Mouse (Mus musculus) neural tube, embryonic 12.5 days (tissue): ENCODE measurements around the gene Klhl5. TPM values are rescaled to one million over a fixed set of nuclear protein-coding genes. Genes with fewer than 3 reads are reported as not detected.

Source experiments
- ATAC-seq: fragments of 200-750 bp; cut with Nextera tagmentation; 2 replicates; pipeline ENCODE4 v1.8.0; 2017; ENCODE audit warnings: low read depth, mild to moderate bottlenecking, moderate TSS enrichment, moderate library complexity; ENCODE audit not compliant: low FRiP score
- H3K27ac ChIP-seq: fragments of 300-500 bp; sonication (generic); 2 replicates; pipeline ENCODE4 v1.5.1; 2016
- H3K27me3 ChIP-seq: fragments of 300-500 bp; sonication (generic); replicated peaks from 2 replicates; pipeline ENCODE4 v1.6.1; 2016; ENCODE audit warnings: mild to moderate bottlenecking
- H3K36me3 ChIP-seq: fragments of 300-500 bp; sonication (generic); 2 replicates; pipeline ENCODE4 v1.6.1; 2016; ENCODE audit warnings: mild to moderate bottlenecking
- H3K4me1 ChIP-seq: fragments of 300-500 bp; sonication (generic); 2 replicates; pipeline ENCODE4 v1.6.1; 2016
- H3K4me2 ChIP-seq: fragments of 300-500 bp; sonication (generic); replicated peaks from 2 replicates; pipeline ENCODE4 v1.6.1; 2016; ENCODE audit warnings: mild to moderate bottlenecking
- H3K4me3 ChIP-seq: fragments of 300-500 bp; sonication (generic); 2 replicates; pipeline ENCODE4 v1.5.1; 2016
- H3K9ac ChIP-seq: fragments of 300-500 bp; sonication (generic); 2 replicates; pipeline ENCODE4 v1.6.1; 2016; ENCODE audit warnings: mild to moderate bottlenecking
- H3K9me3 ChIP-seq: fragments of 300-500 bp; sonication (generic); 2 replicates; pipeline ENCODE4 v1.6.1; 2016; ENCODE audit warnings: mild to moderate bottlenecking
- WGBS: fragments of 180-500 bp; shearing (Covaris S2); methylation state at CpG from one replicate; pipeline ENCODE4 v1.1.7; 2016; 5-methylcytosine and 5-hydroxymethylcytosine counted together
- polyA plus RNA-seq: library from polyadenylated mRNA; unstranded; fragments of >200 nt; fragmentation: Nextera tagmentation; extraction: Ambion mirVana; gene quantifications from 2 replicates; pipeline ENCODE4 v1.2.1, GENCODE M21; 2016

Gene Klhl5
- polyA plus RNA-seq, 1 experiment from 2014 or later, result 43.7 TPM

DNA sequence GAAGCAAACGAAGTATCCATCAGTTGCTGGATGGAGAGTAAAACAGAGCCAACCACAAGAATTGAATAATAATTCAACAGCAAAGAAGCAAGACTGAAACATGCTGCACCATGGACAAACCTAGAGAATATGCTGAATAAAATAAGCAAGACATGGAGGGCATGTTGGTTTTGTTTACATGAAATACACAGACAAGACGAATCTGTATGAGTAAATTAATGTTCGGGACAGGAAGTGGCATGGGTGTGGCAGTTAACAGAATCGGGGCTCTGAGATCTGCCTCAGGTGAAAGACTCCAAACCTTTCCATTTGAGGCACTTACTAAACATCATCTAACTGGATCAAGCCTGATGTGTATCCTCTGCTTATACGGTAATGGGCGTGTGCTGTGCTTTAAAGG lies 46.9 kb downstream of the Klhl5 start:
- Histone ChIP-seq H3K27me3 (no peaks in the 10 kb centered on the region), H3K9me3 (no peaks in the 10 kb centered on the region; the same call in 1 of the 2 replicates), H3K9ac (no peak overlapping the region), H3K4me3 (no peak overlapping the region), H3K27ac (no peak overlapping the region), H3K36me3 (peaks cover 33% of the 10 kb centered on the region), H3K4me1 (no peaks in the 10 kb centered on the region), H3K4me2 (no peak overlapping the region)
- no peak for ATAC-seq
- 89% methylated on average over 6 of the region's 6 CpGs for WGBS

DNA sequence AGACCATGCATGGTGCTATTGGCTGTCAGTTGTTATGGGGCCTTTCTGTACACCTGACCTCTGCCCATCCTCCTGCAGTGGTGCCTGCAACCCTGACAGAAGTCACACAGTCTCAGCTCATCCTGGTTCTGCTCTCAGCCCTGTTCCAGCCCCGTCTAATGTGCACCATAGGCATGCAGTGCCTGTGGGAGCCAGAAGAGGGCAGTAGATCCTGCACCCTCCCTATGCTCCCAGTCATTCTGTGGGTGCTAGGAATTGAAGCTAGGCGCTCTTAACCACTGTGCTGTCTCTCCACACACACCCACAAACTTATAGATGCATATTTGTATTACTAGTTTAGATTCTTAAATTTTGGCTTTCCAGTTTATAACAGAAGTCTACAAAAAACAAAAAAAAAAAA lies 49.5 kb downstream of the Klhl5 start:
- Histone ChIP-seq H3K4me1 (no peaks in the 10 kb centered on the region), H3K4me3 (no peak overlapping the region), H3K4me2 (no peak overlapping the region), H3K36me3 (peaks cover 24% of the 10 kb centered on the region), H3K27me3 (no peaks in the 10 kb centered on the region), H3K9me3 (no peaks in the 10 kb centered on the region; the same call in 1 of the 2 replicates), H3K9ac (no peak overlapping the region), H3K27ac (no peak overlapping the region)
- no peak for ATAC-seq
- 72% methylated on average over 2 of the region's 2 CpGs for WGBS

- H3K4me3 ChIP-seq, result no peak overlapping the region
- H3K27me3 ChIP-seq, result no peaks in the 10 kb centered on the region
- H3K36me3 ChIP-seq, result peaks cover 27% of the 10 kb centered on the region
- no peak overlapping the region for H3K9ac ChIP-seq
- no peak for ATAC-seq
- no peaks in the 10 kb centered on the region; the same call in 1 of the 2 replicates for H3K9me3 ChIP-seq
- H3K4me2 ChIP-seq, result no peak overlapping the region
- H3K27ac ChIP-seq, result no peak overlapping the region
- 74% methylated on average over 22 of the region's 22 CpGs for WGBS
- H3K4me1 ChIP-seq, result no peaks in the 10 kb centered on the region
These were observed 50.4 kb downstream of the Klhl5 start for GRCm38 (mm10) chr5:65157412-65158381.

DNA sequence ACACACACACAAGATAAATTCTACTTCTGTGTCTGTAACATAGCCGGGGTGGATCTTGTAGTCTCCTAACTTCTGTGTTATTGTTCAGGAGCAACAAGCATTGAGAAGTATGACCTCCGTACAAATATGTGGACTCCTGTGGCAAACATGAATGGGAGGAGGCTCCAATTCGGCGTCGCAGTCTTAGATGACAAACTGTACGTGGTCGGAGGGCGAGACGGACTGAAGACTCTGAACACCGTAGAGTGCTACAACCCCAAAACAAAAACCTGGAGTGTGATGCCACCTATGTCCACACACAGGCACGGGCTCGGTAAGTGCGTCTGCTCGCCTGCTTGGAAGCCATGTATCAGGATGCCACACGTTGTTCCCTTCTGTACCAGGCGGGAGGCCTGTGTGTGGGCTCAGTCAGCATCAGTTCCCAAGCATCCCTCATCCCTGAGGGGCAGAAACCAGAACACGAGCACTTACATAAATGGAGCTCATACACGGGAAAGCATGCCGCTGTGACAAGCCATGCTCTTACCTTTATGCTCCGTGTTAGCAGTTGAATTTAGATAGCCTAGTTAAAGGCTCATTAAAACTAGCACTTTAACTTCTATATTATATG lies 51.5 kb downstream of the Klhl5 start:
- H3K27me3 ChIP-seq, result no peaks in the 10 kb centered on the region
- no peak overlapping the region for H3K4me3 ChIP-seq
- H3K36me3 ChIP-seq, result peaks cover 30% of the 10 kb centered on the region
- no peak overlapping the region for H3K27ac ChIP-seq
- no peak overlapping the region for H3K9ac ChIP-seq
- ATAC-seq, result no peak
- no peaks in the 10 kb centered on the region for H3K4me1 ChIP-seq
- H3K9me3 ChIP-seq, result no peaks in the 10 kb centered on the region; the same call in 1 of the 2 replicates
- H3K4me2 ChIP-seq, result no peak overlapping the region
- 89% methylated on average over 20 of the region's 20 CpGs for WGBS

DNA sequence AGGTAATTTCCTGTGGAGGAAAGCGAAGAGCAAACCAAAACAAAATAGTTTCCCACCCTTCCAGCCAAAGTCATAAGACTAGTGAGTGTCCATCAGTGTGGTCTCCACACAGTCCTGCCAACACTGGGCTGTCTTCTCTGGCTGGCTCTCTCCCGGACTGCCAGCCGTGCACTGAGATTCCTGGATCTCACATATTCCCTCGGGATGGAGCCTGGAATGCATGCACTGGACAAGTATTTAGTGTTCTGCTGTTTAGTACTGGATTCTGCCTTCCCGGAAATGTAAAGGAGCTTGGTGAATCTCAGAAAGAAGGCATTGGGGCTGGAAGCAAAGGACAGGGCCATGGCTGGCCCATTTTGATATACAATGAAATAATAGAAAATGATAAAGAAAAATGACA lies 55.7 kb downstream of the Klhl5 start:
- Histone ChIP-seq H3K27ac (no peak overlapping the region), H3K36me3 (peaks cover 39% of the 10 kb centered on the region), H3K4me3 (no peak overlapping the region), H3K27me3 (no peaks in the 10 kb centered on the region), H3K4me2 (no peak overlapping the region), H3K4me1 (no peaks in the 10 kb centered on the region), H3K9ac (no peak overlapping the region), H3K9me3 (no peaks in the 10 kb centered on the region)
- no peak for ATAC-seq
- WGBS, result 67% methylated on average over 5 of the region's 5 CpGs

DNA sequence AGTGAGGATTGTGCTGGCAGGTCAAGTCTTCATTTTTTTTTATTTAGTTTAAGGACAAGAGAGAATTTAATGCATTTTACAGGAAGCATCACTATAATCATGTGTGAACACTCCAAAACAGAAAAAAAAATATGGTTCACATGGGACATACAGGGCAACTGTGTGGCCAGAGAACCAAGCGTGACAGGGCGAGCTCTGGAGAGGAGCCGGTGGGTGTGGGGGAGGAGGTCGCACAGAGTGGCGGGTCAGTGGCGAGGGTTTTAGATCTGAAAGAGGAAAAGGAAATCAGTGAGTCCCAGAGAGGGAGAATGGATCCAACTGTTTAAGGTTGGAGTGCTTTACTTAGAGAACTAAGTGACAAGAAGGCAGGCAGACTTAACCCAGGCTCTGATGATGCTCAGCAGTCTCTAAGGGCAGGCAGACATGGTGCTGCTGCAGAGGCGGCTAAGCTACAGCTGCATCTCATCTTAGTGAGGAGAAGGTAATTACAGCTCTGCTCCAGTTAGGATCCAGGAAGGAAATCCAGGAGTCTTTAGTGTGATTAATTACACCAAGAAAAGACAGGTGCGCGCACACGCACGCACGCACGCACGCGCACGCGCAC lies 56.3 kb downstream of the Klhl5 start:
- H3K4me2 ChIP-seq, result no peak overlapping the region
- H3K9ac ChIP-seq, result no peak overlapping the region
- 91% methylated on average over 17 of the region's 17 CpGs for WGBS
- H3K27me3 ChIP-seq, result no peaks in the 10 kb centered on the region
- H3K4me3 ChIP-seq, result no peak overlapping the region
- H3K36me3 ChIP-seq, result peaks cover 39% of the 10 kb centered on the region
- no peak for ATAC-seq
- H3K4me1 ChIP-seq, result no peaks in the 10 kb centered on the region
- H3K27ac ChIP-seq, result no peak overlapping the region
- no peaks in the 10 kb centered on the region for H3K9me3 ChIP-seq

DNA sequence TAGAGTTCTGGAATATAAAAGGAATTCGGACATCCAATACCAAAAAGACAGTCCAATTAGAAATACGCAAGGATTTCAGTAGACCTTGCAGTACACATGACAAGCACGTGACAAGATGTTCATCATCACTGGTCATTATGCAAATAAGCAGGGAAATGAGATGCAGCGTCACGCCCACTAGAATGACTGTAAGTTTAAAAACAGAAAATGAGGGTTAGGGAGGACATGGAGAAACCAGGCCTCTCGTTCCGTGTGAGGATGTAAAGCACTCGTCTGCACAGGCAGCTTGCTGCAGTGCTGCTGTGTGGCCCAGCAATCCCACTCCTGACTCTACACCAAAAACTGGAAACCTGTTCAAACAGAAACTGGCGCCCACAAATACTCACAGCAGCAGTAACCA lies 62.9 kb downstream of the Klhl5 start:
- Histone ChIP-seq H3K27ac (no peak overlapping the region), H3K4me1 (no peaks in the 10 kb centered on the region), H3K4me2 (no peak overlapping the region), H3K9ac (no peak overlapping the region), H3K9me3 (no peaks in the 10 kb centered on the region), H3K27me3 (no peaks in the 10 kb centered on the region), H3K4me3 (no peak overlapping the region), H3K36me3 (peaks cover 10% of the 10 kb centered on the region)
- ATAC-seq, result no peak
- WGBS, result 87% methylated on average over 9 of the region's 9 CpGs

DNA sequence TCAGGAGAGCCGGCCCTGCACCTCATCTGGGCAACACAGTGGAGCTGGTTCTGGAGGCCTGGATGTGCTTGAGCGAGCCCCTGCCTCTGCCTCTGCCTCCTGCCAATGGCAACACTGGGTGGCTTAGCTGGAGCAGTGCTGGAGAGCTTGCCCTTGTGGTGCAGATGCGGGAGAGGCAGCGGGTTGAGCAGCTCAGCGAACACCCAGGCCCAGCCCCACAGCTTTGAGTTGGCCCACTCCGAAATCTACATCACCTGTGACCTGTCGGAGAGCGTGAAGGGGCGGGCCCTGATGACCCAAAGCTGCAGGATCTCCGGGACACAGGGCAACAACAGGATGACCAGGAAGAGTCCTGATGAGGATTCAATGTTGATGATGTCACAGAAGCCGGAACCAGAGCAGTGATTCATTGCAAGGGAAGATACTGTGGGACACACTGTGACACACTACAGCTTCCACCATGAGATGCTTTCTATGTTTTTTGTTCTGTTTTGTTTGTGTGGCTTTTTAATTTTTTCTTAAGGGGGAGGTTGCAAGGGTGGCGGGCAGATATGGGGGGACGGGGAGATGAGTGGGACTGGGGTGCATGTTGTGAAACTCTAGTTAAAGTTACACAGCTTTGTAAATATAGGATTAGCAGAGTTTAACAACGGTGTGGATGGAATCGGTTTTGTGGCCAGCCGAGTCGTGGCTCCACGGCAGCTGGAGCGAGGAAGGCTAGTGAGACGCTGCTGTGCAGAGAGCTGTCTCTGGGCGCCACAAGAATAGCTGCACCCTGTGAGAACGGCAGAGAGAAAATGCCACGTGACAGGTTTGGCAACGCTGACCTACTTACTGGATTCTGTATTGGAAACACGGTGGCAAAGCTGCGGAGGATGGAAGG lies 67.9 kb downstream of the Klhl5 start:
- no peak overlapping the region for H3K27ac ChIP-seq
- no peak overlapping the region for H3K4me3 ChIP-seq
- ATAC-seq, result no peak; the same call in 1 of the 2 replicates
- H3K9ac ChIP-seq, result no peak overlapping the region
- H3K9me3 ChIP-seq, result no peaks in the 10 kb centered on the region
- peaks cover 7% of the 10 kb centered on the region; the same call in 1 of the 2 replicates for H3K4me1 ChIP-seq
- H3K36me3 ChIP-seq, result no peaks in the 10 kb centered on the region
- peak overlapping the region; percentile 12; the same call in 1 of the 2 replicates for H3K4me2 ChIP-seq
- WGBS, result 75% methylated on average over 26 of the region's 26 CpGs
- H3K27me3 ChIP-seq, result no peaks in the 10 kb centered on the region

GRCm38 (mm10) chr5:65175918-65176484 lies 68.7 kb downstream of the Klhl5 start:
- H3K9ac ChIP-seq, result no peak overlapping the region
- WGBS, result 70% methylated on average over 13 of the region's 13 CpGs
- H3K4me1 ChIP-seq, result peaks cover 8% of the 10 kb centered on the region; the same call in 1 of the 2 replicates
- no peak for ATAC-seq
- no peaks in the 10 kb centered on the region for H3K27me3 ChIP-seq
- H3K27ac ChIP-seq, result no peak overlapping the region
- no peaks in the 10 kb centered on the region for H3K9me3 ChIP-seq
- H3K4me3 ChIP-seq, result no peak overlapping the region
- peak overlapping the region; percentile 12; the same call in 1 of the 2 replicates for H3K4me2 ChIP-seq
- no peaks in the 10 kb centered on the region for H3K36me3 ChIP-seq

- Histone ChIP-seq H3K9ac (no peak overlapping the region), H3K27me3 (no peaks in the 10 kb centered on the region), H3K36me3 (no peaks in the 10 kb centered on the region), H3K9me3 (no peaks in the 10 kb centered on the region), H3K27ac (no peak overlapping the region), H3K4me1 (peaks cover 18% of the 10 kb centered on the region), H3K4me2 (no peak overlapping the region), H3K4me3 (no peak overlapping the region)
- 58% methylated on average over 11 of the region's 11 CpGs for WGBS
- ATAC-seq, result 0 out of 2 replicates have a peak, but pooled peaks have one; percentile 34
These were observed 69.7 kb downstream of the Klhl5 start for GRCm38 (mm10) chr5:65177026-65177514.

DNA sequence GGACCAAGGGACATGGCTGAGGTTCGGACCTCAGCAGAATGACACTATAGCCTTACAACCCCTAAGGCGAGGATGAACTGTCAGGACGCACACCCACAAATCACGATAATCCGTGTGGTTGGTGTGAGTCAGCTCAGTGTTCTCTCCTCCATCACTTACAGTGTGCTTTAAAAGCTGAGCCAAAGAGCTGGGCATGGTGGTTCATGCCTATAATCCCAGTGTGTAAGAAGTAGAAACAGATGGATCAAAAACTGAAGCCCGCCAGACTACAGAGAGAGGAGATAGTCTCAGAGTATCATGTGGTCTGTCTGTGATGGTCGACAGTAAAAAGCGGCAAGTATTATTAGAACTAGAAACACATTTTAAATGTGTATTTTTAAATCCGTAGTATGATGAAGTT lies 71.1 kb downstream of the Klhl5 start:
- H3K4me2 ChIP-seq, result no peak overlapping the region
- H3K27ac ChIP-seq, result no peak overlapping the region
- no peak for ATAC-seq
- no peaks in the 10 kb centered on the region for H3K27me3 ChIP-seq
- H3K4me1 ChIP-seq, result peaks cover 18% of the 10 kb centered on the region
- no peaks in the 10 kb centered on the region for H3K9me3 ChIP-seq
- WGBS, result 93% methylated on average over 9 of the region's 9 CpGs
- H3K9ac ChIP-seq, result no peak overlapping the region
- H3K36me3 ChIP-seq, result no peaks in the 10 kb centered on the region
- H3K4me3 ChIP-seq, result no peak overlapping the region
